Mouse (Mus musculus): ENCODE measurements around the gene Icam5. TPM values are rescaled to one million over a fixed set of nuclear protein-coding genes. Genes with fewer than 3 reads are reported as not detected.

Gene Icam5
- total and polyA plus RNA-seq, 2 experiments from 2014 or later = 4.1 to 7.7 TPM

DNA sequence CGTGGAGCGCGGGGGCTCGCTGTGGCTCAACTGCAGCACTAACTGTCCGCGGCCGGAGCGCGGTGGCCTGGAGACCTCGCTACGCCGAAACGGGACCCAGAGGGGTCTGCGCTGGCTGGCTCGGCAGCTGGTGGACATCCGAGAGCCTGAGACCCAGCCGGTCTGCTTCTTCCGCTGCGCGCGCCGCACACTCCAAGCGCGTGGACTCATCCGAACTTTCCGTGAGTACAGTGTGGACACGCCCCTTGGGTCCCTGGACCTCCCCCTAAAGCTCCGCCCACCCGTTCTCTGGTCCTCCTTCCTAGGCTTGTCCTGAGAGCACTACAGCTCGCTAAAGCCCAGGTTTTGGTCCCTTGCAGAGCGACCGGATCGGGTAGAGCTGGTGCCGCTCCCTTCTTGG, 1.3 kb downstream of the Icam5 start:
- peak overlapping the region; percentile 58 for H3K4me3 ChIP-seq (ENCODE audit: low read depth, low read length)
- under 1% methylated on average over 34 of the region's 34 CpGs for WGBS
- peaks cover 36% of the 10 kb centered on the region; the same call in 1 of the 2 replicates for H3K4me1 ChIP-seq (ENCODE audit: insufficient read depth, low read length)
- peak overlapping the region; percentile 98 for H3K4me2 ChIP-seq (ENCODE audit: low read depth, low read length, poor library complexity, severe bottlenecking)
- H3K27ac ChIP-seq (ENCODE audit: low read depth, low read length) = no peak overlapping the region
- peaks cover 70% of the 10 kb centered on the region for H3K27me3 ChIP-seq (ENCODE audit: insufficient read depth, low read length)
- no peaks in the 10 kb centered on the region for H3K9me3 ChIP-seq (ENCODE audit: low read length)
- no peak overlapping the region for H3K9ac ChIP-seq (replicated peaks; ENCODE audit: low read length, poor library complexity, severe bottlenecking)
- TF ChIP-seq CTCF (IDR thresholded peaks at IDR 0.05) = no peak
- ATAC-seq (ENCODE audit: low FRiP score) = no peak
- no peaks in the 10 kb centered on the region for H3K36me3 ChIP-seq (ENCODE audit: insufficient read depth, low read length)
- peak; percentile 53 for DNase-seq (ENCODE audit: low spot score)

DNA sequence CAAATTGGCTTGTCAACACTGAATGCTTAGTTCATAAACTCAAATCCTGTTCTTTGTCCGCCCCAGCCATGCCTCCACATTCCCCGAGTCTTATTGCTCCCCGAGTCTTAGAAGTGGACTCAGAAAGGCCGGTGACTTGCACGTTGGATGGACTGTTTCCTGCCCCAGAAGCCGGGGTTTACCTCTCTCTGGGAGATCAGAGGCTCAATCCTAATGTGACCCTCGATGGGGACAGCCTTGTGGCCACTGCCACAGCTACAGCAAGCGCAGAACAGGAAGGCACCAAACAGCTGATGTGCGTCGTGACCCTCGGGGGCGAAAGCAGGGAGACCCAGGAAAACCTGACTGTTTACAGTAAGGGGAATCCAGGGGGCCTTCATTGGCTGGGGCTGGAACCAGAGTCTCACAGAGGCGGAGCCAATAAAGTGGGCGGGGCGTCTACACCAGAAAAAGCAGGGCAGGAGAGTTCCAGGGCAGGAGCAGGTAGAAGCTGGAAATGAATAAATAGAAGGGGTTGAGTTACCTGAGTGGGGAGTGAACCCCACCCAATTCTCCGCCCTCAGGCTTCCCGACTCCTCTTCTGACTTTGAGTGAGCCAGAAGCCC, 2.7 kb downstream of the Icam5 start:
- Histone ChIP-seq H3K9ac (replicated peaks; ENCODE audit: low read length, poor library complexity, severe bottlenecking) (no peak overlapping the region), H3K4me2 (ENCODE audit: low read depth, low read length, poor library complexity, severe bottlenecking) (no peak overlapping the region), H3K4me3 (ENCODE audit: low read depth, low read length) (peak overlapping the region; percentile 17), H3K9me3 (ENCODE audit: low read length) (no peaks in the 10 kb centered on the region), H3K4me1 (ENCODE audit: insufficient read depth, low read length) (peaks cover 35% of the 10 kb centered on the region; the same call in 1 of the 2 replicates), H3K36me3 (ENCODE audit: insufficient read depth, low read length) (no peaks in the 10 kb centered on the region), H3K27me3 (ENCODE audit: insufficient read depth, low read length) (peaks cover 63% of the 10 kb centered on the region), H3K27ac (ENCODE audit: low read depth, low read length) (no peak overlapping the region)
- DNase-seq (ENCODE audit: low spot score) (no peak), ATAC-seq (ENCODE audit: low FRiP score) (no peak)
- WGBS = 8% methylated on average over 17 of the region's 17 CpGs
- TF ChIP-seq CTCF (IDR thresholded peaks at IDR 0.05) = no peak

- TF ChIP-seq CTCF (IDR thresholded peaks at IDR 0.05) = no peak
- no peak for ATAC-seq (ENCODE audit: low FRiP score)
- no peaks in the 10 kb centered on the region for H3K36me3 ChIP-seq (ENCODE audit: insufficient read depth, low read length)
- H3K4me1 ChIP-seq (ENCODE audit: insufficient read depth, low read length) = peaks cover 33% of the 10 kb centered on the region; the same call in 1 of the 2 replicates
- peak overlapping the region; percentile 17; the same call in 1 of the 2 replicates for H3K4me3 ChIP-seq (ENCODE audit: low read depth, low read length)
- H3K4me2 ChIP-seq (ENCODE audit: low read depth, low read length, poor library complexity, severe bottlenecking) = peak overlapping the region; percentile 58
- peak overlapping the region; percentile 36; the same call in 1 of the 2 replicates for H3K9ac ChIP-seq (replicated peaks; ENCODE audit: low read length, poor library complexity, severe bottlenecking)
- peaks cover 56% of the 10 kb centered on the region for H3K27me3 ChIP-seq (ENCODE audit: insufficient read depth, low read length)
- no peaks in the 10 kb centered on the region for H3K9me3 ChIP-seq (ENCODE audit: low read length)
- no peak for DNase-seq (ENCODE audit: low spot score)
- 18% methylated on average over 9 of the region's 9 CpGs for WGBS
- H3K27ac ChIP-seq (ENCODE audit: low read depth, low read length) = no peak overlapping the region
Measured at GRCm38 (mm10) chr9:21035586-21035985, 3.7 kb downstream of the Icam5 start.

GRCm38 (mm10) chr9:21036161-21036560, 4.3 kb downstream of the Icam5 start:
- 14% methylated on average over 20 of the region's 20 CpGs for WGBS
- no peak for TF ChIP-seq CTCF (IDR thresholded peaks at IDR 0.05)
- Histone ChIP-seq H3K4me2 (ENCODE audit: low read depth, low read length, poor library complexity, severe bottlenecking) (peak overlapping the region; percentile 58), H3K9me3 (ENCODE audit: low read length) (no peaks in the 10 kb centered on the region), H3K27ac (ENCODE audit: low read depth, low read length) (no peak overlapping the region), H3K36me3 (ENCODE audit: insufficient read depth, low read length) (no peaks in the 10 kb centered on the region), H3K4me1 (ENCODE audit: insufficient read depth, low read length) (peaks cover 33% of the 10 kb centered on the region; the same call in 1 of the 2 replicates), H3K4me3 (ENCODE audit: low read depth, low read length) (peak overlapping the region; percentile 42), H3K27me3 (ENCODE audit: insufficient read depth, low read length) (peaks cover 56% of the 10 kb centered on the region), H3K9ac (replicated peaks; ENCODE audit: low read length, poor library complexity, severe bottlenecking) (no peak overlapping the region)
- no peak for DNase-seq (ENCODE audit: low spot score)
- ATAC-seq (ENCODE audit: low FRiP score) = no peak

DNA sequence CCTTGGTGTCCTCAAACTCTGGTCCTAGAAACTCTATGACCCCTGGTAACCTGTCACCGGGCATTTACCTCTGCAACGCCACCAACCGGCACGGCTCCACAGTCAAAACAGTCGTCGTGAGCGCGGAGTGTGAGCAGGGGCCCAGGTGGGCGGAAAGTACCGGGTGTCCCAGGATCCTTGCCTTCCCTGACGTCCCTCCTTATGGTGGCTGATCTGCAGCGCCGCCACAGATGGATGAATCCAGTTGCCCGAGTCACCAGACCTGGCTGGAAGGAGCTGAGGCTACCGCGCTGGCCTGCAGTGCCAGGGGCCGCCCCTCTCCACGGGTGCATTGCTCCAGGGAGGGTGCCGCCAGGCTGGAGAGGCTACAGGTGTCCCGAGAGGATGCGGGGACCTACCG, 4.8 kb downstream of the Icam5 start:
- no peak; the same call in 1 of the 2 replicates for TF ChIP-seq CTCF (IDR thresholded peaks at IDR 0.05)

DNA sequence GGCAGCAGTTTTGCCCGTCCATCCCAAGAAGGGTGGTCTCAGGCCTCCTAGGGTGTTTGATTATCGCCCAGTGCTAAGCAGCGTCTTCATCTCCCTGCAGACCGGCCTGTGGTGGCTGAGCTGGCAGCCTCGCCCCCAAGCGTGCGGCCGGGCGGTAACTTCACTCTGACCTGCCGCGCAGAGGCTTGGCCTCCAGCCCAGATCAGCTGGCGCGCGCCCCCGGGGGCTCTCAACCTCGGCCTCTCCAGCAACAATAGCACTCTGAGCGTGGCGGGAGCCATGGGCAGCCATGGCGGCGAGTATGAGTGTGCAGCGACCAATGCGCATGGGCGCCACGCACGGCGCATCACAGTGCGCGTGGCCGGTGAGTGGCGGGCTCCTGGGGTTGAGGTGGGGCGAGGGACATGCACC, 5.6 kb downstream of the Icam5 start:
- TF ChIP-seq CTCF (IDR thresholded peaks at IDR 0.05) = 0 out of 2 replicates have a peak, but pooled peaks have one; percentile 21
- Histone ChIP-seq H3K4me3 (ENCODE audit: low read depth, low read length) (peak overlapping the region; percentile 42), H3K9ac (replicated peaks; ENCODE audit: low read length, poor library complexity, severe bottlenecking) (peak overlapping the region; percentile 63), H3K36me3 (ENCODE audit: insufficient read depth, low read length) (no peaks in the 10 kb centered on the region), H3K4me2 (ENCODE audit: low read depth, low read length, poor library complexity, severe bottlenecking) (peak overlapping the region; percentile 58), H3K27me3 (ENCODE audit: insufficient read depth, low read length) (peaks cover 52% of the 10 kb centered on the region), H3K4me1 (ENCODE audit: insufficient read depth, low read length) (peaks cover 33% of the 10 kb centered on the region; the same call in 1 of the 2 replicates), H3K27ac (ENCODE audit: low read depth, low read length) (no peak overlapping the region), H3K9me3 (ENCODE audit: low read length) (no peaks in the 10 kb centered on the region)
- ATAC-seq (ENCODE audit: low FRiP score) (peak; percentile 77; the same call in 1 of the 2 replicates), DNase-seq (ENCODE audit: low spot score) (peak; percentile 61)
- WGBS = under 1% methylated on average over 29 of the region's 31 CpGs

More for the DNA sequence above, 4.8 kb downstream of the Icam5 start:
- DNase-seq (ENCODE audit: low spot score) (no peak), ATAC-seq (ENCODE audit: low FRiP score) (no peak)
- Histone ChIP-seq H3K27ac (ENCODE audit: low read depth, low read length) (no peak overlapping the region), H3K36me3 (ENCODE audit: insufficient read depth, low read length) (no peaks in the 10 kb centered on the region), H3K4me2 (ENCODE audit: low read depth, low read length, poor library complexity, severe bottlenecking) (peak overlapping the region; percentile 58), H3K9ac (replicated peaks; ENCODE audit: low read length, poor library complexity, severe bottlenecking) (peak overlapping the region; percentile 24; the same call in 1 of the 2 replicates), H3K9me3 (ENCODE audit: low read length) (no peaks in the 10 kb centered on the region), H3K4me1 (ENCODE audit: insufficient read depth, low read length) (peaks cover 33% of the 10 kb centered on the region; the same call in 1 of the 2 replicates), H3K4me3 (ENCODE audit: low read depth, low read length) (peak overlapping the region; percentile 42), H3K27me3 (ENCODE audit: insufficient read depth, low read length) (peaks cover 56% of the 10 kb centered on the region)
- WGBS = 3% methylated on average over 22 of the region's 22 CpGs
